Mouse (Mus musculus): ENCODE data around the gene Pnrc1.

The Pnrc1 gene

DNA sequence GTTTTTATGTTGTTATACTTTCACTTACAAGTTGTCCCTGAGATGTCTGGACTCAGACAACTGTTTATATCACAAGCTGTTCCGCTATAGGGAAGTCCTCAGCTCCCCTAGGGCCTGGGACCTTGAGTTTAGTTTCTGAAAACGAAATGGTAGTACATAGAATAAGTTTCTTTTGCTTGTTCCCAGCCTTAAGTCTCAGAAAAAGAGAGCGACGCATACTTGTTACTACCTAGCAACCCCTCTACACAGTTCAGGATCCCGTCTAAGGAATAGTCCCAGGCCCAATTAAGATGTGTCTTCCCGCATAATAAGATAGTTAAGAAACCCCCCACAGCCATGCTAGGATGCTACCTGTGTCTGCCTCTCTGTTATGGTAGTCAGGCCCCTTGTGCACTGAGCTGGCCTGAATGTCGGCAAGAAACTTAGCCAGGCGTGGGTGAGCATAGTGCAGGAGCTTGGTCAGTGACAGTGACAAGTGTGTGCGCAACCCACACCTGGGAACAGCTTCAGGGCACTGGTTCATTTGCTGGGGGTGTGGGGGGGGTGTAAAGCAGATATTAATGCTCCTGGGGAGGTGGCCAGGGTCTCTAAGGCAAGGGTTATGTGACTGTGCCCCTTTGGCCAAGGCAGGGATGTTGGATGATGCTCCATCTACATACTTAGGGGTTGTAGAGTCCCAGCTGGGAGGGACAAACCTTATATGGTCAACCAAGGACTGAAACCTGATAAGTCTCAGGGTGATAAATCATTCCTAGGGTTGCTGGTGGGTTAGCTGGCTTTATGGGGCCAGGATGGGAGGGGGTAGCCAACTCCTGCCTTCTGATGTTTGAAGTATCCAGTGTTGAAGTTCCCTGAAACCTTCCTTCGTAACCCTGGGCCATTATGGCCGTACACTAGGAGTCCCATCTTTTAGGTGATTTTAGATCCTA lies 19.3 kb downstream of the Pnrc1 start:
- DNase-seq (ENCODE audit: low spot score), result no peak

DNA sequence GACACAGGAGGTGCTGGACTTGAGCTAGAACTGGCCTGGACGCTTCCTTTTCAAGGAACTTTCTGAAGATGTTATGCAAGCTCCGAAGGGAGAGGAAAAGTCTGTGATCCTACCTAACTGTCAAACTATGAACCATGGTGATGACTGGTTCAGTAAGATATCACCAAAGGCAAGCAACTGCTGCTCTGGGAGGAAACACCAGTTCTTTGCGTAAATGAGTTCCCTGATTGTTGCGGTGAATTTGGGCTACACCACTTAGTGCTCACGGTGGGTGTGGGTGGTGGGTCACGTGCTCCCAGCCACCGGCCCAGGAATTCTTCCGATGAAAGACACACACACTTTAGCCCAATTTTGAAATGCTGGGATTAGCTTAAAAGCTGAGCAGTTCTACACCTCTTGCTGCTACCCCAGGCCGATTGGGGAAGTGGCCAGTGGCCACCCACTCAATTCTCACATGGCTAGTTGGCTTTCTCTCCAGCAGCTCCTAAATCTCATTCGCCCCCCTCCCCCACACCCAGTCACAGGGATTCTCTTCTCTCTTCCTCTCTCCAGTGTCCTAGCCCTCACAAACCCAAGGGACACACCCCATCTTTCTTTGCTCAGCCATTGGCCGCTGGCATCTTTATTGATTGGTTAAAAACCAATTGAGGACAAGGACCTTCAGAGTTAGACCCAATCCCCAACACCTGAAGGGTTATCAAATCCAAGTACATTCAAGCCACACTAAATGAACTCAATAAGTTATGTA lies 24.8 kb downstream of the Pnrc1 start:
- no peak for DNase-seq (ENCODE audit: low spot score)

DNA sequence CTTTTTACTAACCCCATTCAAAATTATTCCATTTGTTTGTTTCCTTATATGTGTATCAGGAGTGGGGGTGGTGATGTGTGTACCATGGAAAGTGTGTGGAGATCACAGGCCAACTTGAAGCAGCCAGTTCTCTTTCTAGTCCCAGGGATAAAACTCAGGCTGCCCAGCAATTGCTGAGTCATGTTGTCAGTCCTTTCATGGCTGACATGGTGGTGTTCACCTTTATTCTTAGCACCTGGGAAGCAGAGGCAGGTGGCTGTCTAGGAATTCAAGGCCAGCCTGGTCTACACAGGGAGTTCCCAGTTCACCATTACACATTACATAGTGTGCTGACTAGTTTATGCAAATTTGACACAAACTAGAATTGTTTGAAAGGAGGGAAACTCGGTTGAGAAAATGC lies 27.1 kb downstream of the Pnrc1 start:
- no peak for DNase-seq (ENCODE audit: low spot score)

DNA sequence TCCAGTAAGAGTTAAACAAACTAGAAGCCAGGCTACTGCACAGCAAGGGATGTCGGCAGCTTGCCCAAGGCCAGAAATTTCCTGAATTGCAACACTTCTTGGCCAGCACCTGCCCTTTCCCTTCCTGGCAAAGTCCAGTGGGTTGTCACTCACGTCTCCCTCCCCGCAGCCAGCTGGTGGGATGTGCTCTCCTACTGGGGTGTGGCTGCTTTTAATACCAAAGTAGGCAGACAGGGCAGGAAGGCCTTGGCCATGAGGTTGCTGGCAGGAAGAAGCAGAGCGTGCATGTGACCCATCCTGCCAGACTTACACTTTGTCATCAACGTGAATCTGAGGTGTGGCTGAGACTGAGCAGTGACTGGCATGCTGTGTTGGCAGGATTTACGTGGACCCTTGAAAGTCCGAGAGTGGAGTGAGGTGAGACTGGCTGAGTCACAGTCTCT lies 28.6 kb downstream of the Pnrc1 start:
- DNase-seq (ENCODE audit: low spot score), result peak; percentile 78

DNA sequence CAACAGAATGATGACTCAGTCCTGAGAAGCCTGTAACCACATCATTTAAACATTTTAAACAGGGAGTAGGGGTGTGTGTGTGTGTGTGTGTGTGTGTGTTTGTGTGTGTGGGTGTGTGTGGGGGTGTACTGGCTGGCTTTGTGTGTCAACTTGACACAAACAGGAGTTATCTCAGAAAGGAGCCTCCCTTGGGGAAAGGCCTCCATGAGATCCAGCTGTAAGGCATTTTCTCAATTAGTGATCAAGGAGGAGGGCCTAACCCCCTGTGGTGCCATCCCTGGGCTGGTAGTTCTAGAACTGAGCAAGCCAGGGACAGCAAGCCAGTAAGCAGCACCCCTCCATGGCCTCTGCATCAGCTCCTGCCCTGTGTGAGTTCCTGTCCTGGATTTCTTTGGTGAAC lies 29.7 kb downstream of the Pnrc1 start:
- DNase-seq (ENCODE audit: low spot score), result no peak

DNA sequence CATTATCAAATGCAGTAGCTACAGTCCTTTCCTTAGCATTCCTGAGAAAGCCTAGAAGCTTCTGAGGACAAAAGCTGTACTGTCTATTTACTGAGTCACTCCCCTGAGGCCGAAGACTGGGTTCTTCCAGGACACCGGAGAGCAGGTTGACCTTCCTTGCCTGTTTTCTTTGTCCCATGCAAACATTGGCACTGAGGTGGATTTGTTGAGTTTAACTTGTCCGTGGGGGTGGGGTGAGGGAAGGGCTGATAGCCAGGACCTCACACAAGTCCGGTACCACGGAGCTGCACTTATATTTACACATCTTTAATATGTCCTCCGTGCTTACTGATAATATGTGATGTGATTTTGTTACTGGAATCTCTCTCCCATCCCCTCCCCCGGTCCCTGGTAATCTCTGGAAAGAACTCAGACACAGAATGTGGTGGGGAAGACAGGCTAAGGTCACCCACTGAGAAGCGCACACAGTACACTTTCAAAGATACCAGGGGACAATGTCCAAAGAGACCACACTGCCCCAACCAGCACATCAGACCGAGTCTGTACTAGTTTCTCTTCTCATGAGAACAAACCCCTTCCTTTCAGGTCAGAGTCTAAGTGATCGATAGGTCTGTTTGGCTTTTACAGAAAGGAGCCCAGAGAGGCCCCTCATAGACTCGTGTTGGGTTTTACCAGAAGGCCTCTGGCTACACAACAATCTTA lies 32.5 kb downstream of the Pnrc1 start:
- DNase-seq (ENCODE audit: low spot score), result no peak

DNA sequence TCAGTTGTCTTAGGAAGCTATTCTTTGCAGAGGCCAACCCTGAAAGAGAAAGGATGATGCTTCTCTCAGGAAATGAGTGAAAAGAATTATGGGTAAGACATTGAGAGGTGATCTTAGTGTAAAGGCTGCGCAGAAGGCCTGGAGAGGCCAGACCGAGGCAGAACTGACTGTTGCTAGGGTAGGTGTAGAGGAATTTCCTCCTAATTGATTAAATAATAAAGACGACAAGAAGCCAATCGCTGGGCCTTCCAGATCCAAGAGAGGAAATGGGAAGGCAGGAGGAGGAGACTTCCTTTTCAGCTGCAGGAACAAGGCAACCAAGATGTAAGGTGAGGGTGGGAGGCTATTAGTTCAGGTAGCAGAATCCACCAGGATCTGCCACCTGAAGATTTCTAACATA lies 35.3 kb downstream of the Pnrc1 start:
- DNase-seq (ENCODE audit: low spot score), result no peak

DNA sequence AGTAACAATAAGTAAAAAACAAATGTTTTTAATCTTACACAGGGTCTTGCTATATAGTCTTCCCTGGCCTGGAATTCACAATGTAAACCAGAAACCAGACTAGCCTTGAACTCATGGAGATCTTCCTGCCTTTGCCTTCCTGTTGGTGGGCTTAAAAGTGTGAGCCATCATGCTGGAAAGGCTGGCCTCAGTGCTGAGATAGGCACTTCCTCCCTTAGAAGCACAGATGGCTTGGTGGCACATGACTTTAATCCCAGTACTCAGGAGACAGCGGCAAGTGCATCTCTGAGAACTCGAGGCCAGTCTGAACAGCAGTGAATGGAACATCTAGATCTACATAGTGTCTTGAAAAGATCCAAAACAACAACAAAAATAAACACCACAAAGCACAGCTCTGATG lies 39.1 kb downstream of the Pnrc1 start:
- no peak for DNase-seq (ENCODE audit: low spot score)

DNA sequence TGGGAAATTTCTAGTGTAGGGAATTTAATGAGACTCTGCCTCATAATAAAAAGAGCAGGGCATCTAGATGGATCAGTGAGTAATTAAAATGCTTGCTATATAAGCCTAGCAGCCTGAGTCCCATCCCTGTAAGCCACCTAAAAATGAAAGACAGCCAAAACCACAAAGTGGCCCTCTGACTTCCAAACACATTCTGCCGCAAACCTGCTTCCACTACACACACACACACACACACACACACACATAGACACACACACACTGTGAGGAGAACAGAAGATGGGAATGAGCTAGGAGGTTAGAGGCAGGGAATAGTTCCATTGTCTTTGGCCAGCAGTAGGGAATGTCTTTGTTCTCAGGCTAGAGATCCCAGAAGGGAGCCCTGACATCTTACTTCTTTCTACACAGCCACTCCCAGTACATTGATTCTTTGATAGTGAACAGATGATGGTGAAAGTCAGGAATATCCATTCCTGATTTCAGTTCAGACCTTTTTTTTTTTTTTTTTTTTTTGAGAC lies 40.2 kb downstream of the Pnrc1 start:
- no peak for DNase-seq (ENCODE audit: low spot score)

DNA sequence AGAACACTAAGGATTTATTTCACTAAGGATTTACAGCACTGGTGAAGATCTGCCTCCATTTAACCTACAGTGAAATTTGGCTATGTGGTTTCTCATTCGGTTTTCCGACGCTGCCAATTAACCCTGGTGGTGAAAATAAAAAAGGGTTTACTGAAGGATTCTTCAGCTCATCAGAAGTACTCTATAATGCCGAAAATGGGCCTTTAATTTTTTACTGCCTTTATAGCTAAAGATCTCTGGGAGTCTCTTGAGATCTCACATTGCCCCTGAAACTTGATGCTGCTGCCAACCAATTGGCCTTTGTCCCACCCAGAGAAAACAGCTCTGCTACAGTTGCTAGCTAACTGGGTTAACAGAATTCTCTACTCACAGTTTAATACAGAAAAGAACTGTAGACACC lies 41.0 kb downstream of the Pnrc1 start:
- DNase-seq (ENCODE audit: low spot score), result no peak

DNA sequence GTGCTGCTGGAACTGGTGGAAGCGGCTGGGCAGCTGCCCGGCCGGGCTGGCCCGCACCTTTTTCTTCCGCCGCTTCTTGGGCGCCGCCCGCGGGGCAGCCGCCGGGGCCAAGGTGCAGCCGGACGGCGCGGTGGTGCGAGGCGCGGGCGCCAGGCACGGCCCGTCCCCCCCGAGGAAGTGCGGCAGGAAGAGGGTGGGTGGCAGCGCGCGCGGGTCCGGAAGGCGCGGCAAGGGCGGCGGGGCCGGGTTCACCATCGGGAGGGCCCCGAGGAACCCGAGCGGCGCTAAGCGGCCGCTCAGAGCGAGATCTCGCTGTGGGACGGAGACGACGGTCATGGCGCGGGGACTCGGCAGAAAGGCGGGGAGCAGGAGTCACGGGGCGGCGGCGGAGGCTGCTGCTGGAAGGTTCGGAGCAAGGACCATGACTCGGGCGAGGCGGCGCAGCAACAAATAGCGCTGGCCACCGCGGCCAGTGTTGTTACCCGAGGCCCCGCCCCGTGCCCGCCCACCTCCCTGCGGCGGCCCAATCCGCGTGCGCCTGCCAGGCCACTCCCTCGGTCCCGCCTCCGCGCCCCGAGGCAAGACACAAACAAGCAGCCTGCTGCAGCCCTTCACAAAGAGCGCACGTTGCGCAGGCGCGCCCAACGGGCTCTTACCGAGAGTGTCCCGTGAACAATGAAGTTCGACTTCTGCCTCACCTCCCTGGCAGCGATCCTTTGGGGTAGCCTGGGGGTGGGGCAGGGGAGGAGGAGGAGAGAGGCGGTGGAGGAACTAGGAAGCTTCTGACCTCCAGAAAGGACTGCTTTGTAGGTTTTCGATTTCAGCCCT lies 41.7 kb downstream of the Pnrc1 start:
- DNase-seq (ENCODE audit: low spot score), result peak; percentile 93

DNA sequence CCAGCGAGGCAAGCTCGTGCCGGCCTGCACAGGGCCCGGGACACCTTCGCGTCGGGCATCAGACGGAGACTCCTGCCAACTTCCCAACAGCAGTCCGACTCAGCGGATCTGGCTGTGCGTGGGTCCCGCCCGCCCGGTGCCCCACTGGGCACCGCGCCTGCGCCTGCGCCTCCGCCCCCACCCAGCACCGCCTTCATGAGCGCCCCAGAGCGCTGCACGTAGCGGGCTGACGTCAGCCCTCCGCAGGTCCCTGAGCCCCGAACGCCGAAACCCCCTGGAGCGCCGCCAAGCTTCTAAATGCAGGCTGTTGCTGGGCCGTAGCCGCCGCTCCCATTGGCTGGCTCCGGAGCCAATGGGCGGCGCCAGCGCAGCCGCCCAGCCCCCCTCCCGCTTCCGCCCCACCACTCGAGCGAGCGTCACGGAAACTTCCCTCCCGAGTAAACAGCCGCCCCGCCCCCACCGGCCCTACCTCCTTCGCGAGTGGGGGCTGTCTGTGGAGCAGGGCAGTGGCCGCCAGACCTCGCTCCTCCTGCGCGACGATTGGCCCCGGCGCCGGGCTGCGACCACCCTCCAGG lies 42.4 kb downstream of the Pnrc1 start:
- peak; percentile 99 for DNase-seq (ENCODE audit: low spot score)

DNA sequence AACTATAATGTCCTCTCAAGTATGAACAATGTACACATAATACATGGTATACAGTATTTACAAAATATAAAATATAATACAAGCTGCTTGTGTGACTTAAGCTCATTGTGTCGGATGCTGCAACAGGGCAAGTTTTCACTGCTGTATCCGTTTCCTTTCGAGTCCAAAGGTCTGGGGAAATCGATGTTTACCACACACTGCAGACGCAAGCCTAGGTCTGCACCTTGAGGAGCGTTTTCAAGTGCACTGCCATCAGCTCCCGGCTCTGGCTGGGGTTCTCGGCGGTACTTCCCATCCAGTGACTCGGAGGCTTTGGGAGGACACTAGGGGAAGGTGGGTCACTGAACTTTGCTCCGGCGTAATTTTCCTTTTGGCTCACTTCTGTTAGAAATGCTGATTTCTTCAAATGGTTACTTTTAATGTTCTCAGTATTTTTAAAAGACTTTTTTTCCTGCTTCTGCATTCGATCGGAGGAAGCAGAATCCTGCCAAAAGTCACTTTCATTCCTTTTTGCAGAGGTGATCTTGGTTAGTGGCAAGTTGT lies 44.0 kb downstream of the Pnrc1 start:
- DNase-seq (ENCODE audit: low spot score), result no peak

DNA sequence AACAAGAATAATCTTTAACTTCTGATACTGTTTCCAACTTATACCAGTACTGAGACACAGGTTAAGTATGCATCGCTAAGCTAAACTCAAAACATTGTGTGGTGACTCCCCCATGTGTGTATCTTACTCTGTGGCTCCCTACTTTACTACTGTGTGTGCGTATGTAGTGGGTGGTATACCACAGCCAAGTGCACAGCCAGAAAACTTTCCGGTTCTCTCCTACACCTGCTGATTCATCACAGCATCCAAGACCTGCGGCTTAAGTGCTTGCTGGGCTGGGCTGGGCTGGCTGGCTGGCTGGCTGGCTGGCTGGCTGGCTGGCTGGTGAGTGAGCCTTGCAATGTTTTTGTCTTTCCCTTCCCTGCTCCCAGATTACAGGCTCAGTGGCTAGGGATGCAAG lies 46.0 kb downstream of the Pnrc1 start:
- DNase-seq (ENCODE audit: low spot score), result no peak

DNA sequence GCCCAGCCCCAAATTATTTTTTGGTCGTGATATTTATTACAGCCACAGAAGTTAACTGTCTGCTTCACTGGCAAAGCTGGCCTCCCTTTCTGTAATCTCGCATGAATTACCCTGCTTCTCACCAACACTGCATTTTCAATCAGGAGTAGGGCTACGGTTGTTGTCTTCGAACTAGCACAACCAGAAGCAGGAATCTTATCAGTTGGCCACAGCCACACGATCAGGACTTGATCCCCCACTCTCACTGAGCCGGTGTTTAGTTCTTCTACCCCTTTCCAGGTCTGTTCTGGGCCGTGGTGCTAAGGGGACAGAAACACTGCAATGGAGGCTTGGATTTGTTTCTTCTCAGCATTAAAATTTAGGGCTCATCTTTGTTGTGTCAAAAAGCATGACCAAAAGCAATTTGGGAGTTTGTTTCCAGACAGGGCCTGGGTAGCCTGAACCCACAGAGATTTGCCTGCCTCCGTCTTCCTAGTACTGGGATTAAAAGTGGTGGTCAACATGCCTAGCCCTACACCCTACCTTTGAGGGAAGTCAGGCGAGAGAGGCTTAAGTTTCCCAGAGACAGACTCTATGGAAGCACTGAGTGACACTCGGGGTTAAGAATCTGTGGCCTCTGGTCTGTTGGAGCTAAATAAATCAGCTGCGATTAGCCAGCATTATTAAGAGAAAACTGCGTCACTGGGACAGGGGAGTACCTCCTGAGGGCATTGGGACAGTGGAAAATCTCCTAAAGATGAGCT lies 46.8 kb downstream of the Pnrc1 start:
- DNase-seq (ENCODE audit: low spot score), result no peak

DNA sequence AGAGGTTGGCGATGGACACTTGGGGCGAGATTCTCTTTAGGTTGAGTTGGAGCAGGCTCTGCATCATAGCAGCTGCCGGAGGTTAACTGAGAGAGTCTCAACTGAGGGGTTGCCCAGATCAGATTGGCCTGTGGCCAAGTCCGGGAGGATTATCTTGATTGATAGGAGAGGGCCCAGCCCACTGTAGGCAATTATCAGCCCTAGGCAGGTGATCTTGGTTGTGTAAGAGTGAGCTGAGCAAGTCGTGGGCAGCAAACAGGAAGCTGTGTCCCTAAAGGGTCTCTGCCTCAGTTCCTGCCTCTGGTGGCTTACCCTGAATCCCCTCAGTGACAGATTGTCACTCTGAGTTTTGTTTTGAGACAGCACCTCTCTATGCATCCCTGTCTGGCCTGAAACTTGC lies 47.4 kb downstream of the Pnrc1 start:
- DNase-seq (ENCODE audit: low spot score), result no peak

DNA sequence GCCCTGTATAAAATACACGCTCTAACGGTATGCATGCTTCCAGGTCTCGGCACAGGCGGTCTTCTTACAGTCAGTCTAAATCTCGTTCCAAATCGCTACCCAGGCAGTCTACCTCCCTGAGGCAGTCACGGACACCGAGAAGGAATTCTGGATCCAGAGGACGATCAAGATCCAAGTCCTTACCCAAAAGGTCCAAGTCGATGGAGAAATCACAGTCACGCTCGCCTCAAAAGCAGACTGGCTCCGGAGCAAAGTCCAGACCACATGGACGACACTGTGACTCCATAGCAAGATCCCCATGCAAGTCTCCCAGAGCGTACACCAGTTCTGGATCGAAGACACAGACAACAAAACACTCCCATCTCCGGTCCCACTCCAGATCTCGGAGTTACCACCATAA lies 59.1 kb downstream of the Pnrc1 start:
- no peak for DNase-seq (ENCODE audit: low spot score)

DNA sequence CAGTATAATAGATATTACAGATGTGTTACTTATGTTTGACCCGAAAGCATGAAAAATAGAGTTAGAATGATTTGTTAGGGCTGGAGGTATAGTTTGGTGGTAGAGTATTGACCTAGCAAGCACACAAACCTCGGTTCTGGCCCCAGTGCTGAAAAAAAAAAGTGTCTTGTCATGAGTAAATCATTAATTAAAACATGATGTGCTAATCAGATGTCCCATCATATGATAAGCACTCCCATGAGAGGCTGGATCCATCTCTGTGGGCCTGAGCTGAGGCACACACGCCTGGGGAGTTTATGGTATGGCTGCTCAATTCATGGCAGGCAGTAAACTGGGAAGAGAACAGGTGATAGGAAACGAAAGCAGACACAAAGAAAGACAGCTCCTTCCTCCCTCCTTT lies 60.3 kb downstream of the Pnrc1 start:
- no peak for DNase-seq (ENCODE audit: low spot score)

DNA sequence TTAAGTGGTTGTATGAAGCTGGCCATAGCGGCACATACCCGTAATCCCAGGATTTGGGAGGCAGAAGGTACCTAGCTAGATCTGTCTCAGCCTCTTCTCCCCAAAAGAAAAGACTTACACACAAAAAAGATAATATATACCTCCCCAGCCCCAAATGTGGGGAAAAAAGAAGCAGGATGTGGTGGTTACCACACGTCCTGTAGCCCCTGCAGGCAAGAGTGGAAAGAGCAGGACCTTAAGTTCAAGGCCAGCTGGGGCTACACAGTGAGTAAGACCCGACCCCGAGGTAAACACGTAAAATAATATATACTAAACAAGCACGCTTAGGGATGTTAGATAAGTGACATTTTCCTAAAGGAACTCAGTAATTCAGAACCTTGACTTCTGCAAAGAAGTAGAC lies 62.8 kb downstream of the Pnrc1 start:
- no peak for DNase-seq (ENCODE audit: low spot score)

DNA sequence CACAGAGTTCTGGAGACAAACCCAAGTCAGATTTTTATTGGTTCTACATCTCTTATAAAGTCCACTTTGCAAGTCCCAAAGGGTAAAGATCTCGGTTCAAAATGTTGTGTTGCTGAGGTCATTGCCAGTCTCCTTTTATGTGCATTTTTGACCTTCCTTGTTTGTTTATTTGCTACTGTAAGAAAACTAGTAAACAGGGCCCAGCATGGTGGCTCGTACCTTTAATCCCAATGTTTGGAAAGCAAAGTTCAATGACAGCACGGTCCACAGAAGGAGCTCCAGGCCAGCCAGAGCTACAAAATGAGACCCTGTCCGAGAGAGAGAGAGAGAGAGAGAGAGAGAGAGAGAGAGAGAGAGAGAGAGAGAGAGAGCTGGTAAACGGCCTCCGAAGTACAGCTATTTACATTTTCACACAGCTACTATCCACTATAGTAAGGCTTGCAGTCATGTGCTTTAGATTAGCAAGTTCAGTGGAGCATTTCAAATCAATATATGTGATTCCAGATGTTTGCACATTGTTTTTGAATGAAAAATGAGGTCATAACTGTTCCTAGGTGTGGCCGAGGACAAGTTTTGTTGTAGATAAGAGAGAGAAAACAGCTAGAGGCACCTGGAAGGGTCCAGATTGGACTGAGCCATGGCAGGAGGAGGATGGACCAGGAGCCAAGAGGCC lies 65.8 kb downstream of the Pnrc1 start:
- no peak for DNase-seq (ENCODE audit: low spot score)

Data from urinary bladder, postnatal 25 days (tissue).